Comparison of ENCODE assay signal across 8 mouse cellular contexts in genomic region chr1:89860017-89860730, GRCm38 (mm10).
DNase-seq lines count a peak whose midpoint lies in the region; ATAC-seq lines count a peak whose summit lies in the region.
"Had no signal": no experiment of that assay in that cellular context is flagged by ENCODE, and none has a peak within 500 bp of the region (broad histone marks: within the 10 kb centered on the region; RNA-seq: fewer than 3 reads in every experiment).

No protein-coding gene starts in this region.

- peak; percentile 26 for DNase-seq in urinary bladder, postnatal 14 days (ENCODE audit: low spot score)
- no peak for DNase-seq in urinary bladder, adult 2 months (ENCODE audit: low spot score)
- DNase-seq in embryonic facial prominence, embryonic 10.5 days (ENCODE audit: low spot score): no peak
- no peak for DNase-seq in left cerebral cortex, postnatal 25 days (ENCODE audit: low spot score in 2 of 2)
- DNase-seq in right cerebral cortex, postnatal 36 days (ENCODE audit: low spot score in 2 of 2): no peak
- DNase-seq: liver, embryonic 13.5 days had no signal

- H3K4me3 ChIP-seq in embryonic facial prominence, embryonic 10.5 days: no peak overlapping the region
- H3K4me3 ChIP-seq in hindbrain, embryonic 13.5 days: no peak overlapping the region
- no peak overlapping the region for H3K4me3 ChIP-seq in midbrain, embryonic 13.5 days (replicated peaks)
- H3K4me3 ChIP-seq: liver, embryonic 13.5 days had no signal

- intact Hi-C loops in left cerebral cortex, postnatal 25 days (cut with DNase I): loop anchor here (5.0 kb wide), 1 partner anchor 82 kb away; no protein-coding TSS in a partner anchor

- peaks cover 15% of the 10 kb centered on the region for H3K4me1 ChIP-seq in embryonic facial prominence, embryonic 10.5 days
- peaks cover 40% of the 10 kb centered on the region for H3K4me1 ChIP-seq in hindbrain, embryonic 13.5 days (replicated peaks)
- peaks cover 21% of the 10 kb centered on the region for H3K4me1 ChIP-seq in midbrain, embryonic 13.5 days (replicated peaks)
- H3K4me1 ChIP-seq: liver, embryonic 13.5 days had no signal

- H3K36me3 ChIP-seq in embryonic facial prominence, embryonic 10.5 days (replicated peaks): peaks cover 11% of the 10 kb centered on the region; the same call in 1 of the 2 replicates
- peaks cover 15% of the 10 kb centered on the region for H3K36me3 ChIP-seq in hindbrain, embryonic 13.5 days
- peaks cover 9% of the 10 kb centered on the region; the same call in 1 of the 2 replicates for H3K36me3 ChIP-seq in midbrain, embryonic 13.5 days
- H3K36me3 ChIP-seq: liver, embryonic 13.5 days had no signal

- H3K27ac ChIP-seq in embryonic facial prominence, embryonic 10.5 days (replicated peaks): peak overlapping the region; percentile 66; the same call in 1 of the 2 replicates
- peak overlapping the region; percentile 36 for H3K27ac ChIP-seq in hindbrain, embryonic 13.5 days
- H3K27ac ChIP-seq in midbrain, embryonic 13.5 days: 0 out of 2 replicates have a peak overlapping the region, but pooled peaks have one; percentile 25
- H3K27ac ChIP-seq: liver, embryonic 13.5 days had no signal

- peaks cover 24% of the 10 kb centered on the region; the same call in 1 of the 2 replicates for H3K27me3 ChIP-seq in embryonic facial prominence, embryonic 10.5 days (replicated peaks; ENCODE audit: low read depth, poor library complexity, severe bottlenecking)
- peaks cover 23% of the 10 kb centered on the region for H3K27me3 ChIP-seq in hindbrain, embryonic 13.5 days
- peaks cover 4% of the 10 kb centered on the region for H3K27me3 ChIP-seq in midbrain, embryonic 13.5 days
- H3K27me3 ChIP-seq: liver, embryonic 13.5 days had no signal

- 0 out of 2 replicates have a peak overlapping the region, but pooled peaks have one; percentile 9 for H3K9ac ChIP-seq in hindbrain, embryonic 13.5 days
- H3K9ac ChIP-seq in midbrain, embryonic 13.5 days (replicated peaks): no peak overlapping the region
- H3K9ac ChIP-seq: liver, embryonic 13.5 days had no signal

- no peak overlapping the region for H3K4me2 ChIP-seq in hindbrain, embryonic 13.5 days
- no peak overlapping the region for H3K4me2 ChIP-seq in midbrain, embryonic 13.5 days (replicated peaks)
- H3K4me2 ChIP-seq: liver, embryonic 13.5 days had no signal

- 45% methylated on average over 2 of the region's 2 CpGs for WGBS in embryonic facial prominence, embryonic 10.5 days
- WGBS in hindbrain, embryonic 13.5 days: 20% methylated on average over 2 of the region's 2 CpGs
- 33% methylated on average over 2 of the region's 2 CpGs for WGBS in midbrain, embryonic 13.5 days

- no peaks in the 10 kb centered on the region for H3K9me3 ChIP-seq in embryonic facial prominence, embryonic 10.5 days
- H3K9me3 ChIP-seq in hindbrain, embryonic 13.5 days: no peaks in the 10 kb centered on the region
- no peaks in the 10 kb centered on the region for H3K9me3 ChIP-seq in midbrain, embryonic 13.5 days
- H3K9me3 ChIP-seq: liver, embryonic 13.5 days had no signal

- ATAC-seq in hindbrain, embryonic 13.5 days (ENCODE audit: low FRiP score): no peak
- peak; percentile 65 for ATAC-seq in midbrain, embryonic 13.5 days
